Mouse (Mus musculus) layer of hippocampus, postnatal 10 days (tissue): Measurements from ENCODE around the gene Pih1d2. TPM values are rescaled to one million over a fixed set of nuclear protein-coding genes. Genes with fewer than 3 reads are reported as not detected.
"Not testable (repeated sequence)": the region's sequence is repeated elsewhere in the genome, so short reads cannot be mapped to it uniquely, and the experiment has no call there.

ENCODE experiments used
- DNase-seq, 2 experiments: peaks; one replicate each; pipeline ENCODE4 v3.0.0; 2021; ENCODE audit warnings: low spot score in 2 of 2
- total RNA-seq, 2 experiments: library from RNA; stranded (reverse); gene quantifications; 2 replicates each; pipeline ENCODE4 v1.2.3; 2021

Gene Pih1d2
- total RNA-seq, 2 experiments from 2014 or later = 1.9 to 3.1 TPM

GRCm38 (mm10) chr9:50616161-50616560 lies 960 bp upstream of the Pih1d2 start:
- DNase-seq = no peak

- no peak for DNase-seq
Measured at GRCm38 (mm10) chr9:50617794-50618330, 741 bp downstream of the Pih1d2 start.

GRCm38 (mm10) chr9:50630903-50631302 lies 13.8 kb downstream of the Pih1d2 start:
- DNase-seq = not testable (repeated sequence)

- DNase-seq = no peak
Measured at GRCm38 (mm10) chr9:50632016-50632688, 15.0 kb downstream of the Pih1d2 start.

GRCm38 (mm10) chr9:50633059-50633458 lies 15.9 kb downstream of the Pih1d2 start:
- DNase-seq = no peak

- no peak for DNase-seq
Measured at GRCm38 (mm10) chr9:50634270-50634669, 17.1 kb downstream of the Pih1d2 start.

- DNase-seq = no peak
Measured at GRCm38 (mm10) chr9:50646826-50647370, 29.8 kb downstream of the Pih1d2 start.

- DNase-seq = no peak
Measured at GRCm38 (mm10) chr9:50650503-50650902, 33.4 kb downstream of the Pih1d2 start.

- no peak for DNase-seq
Measured at GRCm38 (mm10) chr9:50658391-50658790, 41.3 kb downstream of the Pih1d2 start.

- no peak for DNase-seq
Measured at GRCm38 (mm10) chr9:50658941-50659388, 41.8 kb downstream of the Pih1d2 start.

- peak; percentile 85 to 89 for DNase-seq
Measured at GRCm38 (mm10) chr9:50659392-50660217, 42.5 kb downstream of the Pih1d2 start, which contains the start of gene Dlat. Gene Dlat (minus strand): TSS chr9:50659780.

- peak; percentile 13 to 26 for DNase-seq
Measured at GRCm38 (mm10) chr9:50660431-50660830, 43.3 kb downstream of the Pih1d2 start.

GRCm38 (mm10) chr9:50664826-50665225 lies 47.7 kb downstream of the Pih1d2 start:
- peak; percentile 22 to 27 for DNase-seq

- no peak for DNase-seq
Measured at GRCm38 (mm10) chr9:50666442-50666841, 49.3 kb downstream of the Pih1d2 start.

GRCm38 (mm10) chr9:50667579-50668498 lies 50.7 kb downstream of the Pih1d2 start:
- DNase-seq = no peak

- DNase-seq = peak; percentile 57 to 69
Measured at GRCm38 (mm10) chr9:50670690-50671089, 53.6 kb downstream of the Pih1d2 start.
